Mouse (Mus musculus): ENCODE results near the gene Trim44. TPM values are rescaled to one million over a fixed set of nuclear protein-coding genes. Genes with fewer than 3 reads are reported as not detected.

Gene Trim44
- polyA plus RNA-seq, 1 experiment from 2014 or later, result 16.1 TPM

DNA sequence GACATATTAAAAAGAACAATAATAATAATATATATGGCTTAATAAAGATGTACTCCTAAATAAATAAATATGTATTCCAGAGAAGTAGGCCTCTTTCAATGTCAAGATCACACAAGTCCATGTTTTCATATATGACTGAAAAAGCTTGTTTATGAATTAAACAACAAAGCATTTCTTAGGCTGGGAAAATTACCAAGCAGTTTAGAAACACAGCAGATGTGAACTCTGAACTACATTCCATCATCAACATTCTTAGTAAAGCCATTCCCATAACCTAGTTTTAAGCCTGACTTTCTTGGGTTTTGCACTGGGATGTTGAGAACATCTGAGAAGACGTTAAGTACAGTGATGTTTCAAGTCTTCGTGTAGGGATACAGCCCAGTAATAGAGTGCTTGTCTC, 45.4 kb downstream of the Trim44 start:
- Histone ChIP-seq H3K9ac (ENCODE audit: low read length) (no peak overlapping the region), H3K4me1 (ENCODE audit: control insufficient read depth, insufficient read depth, low read length) (peaks cover 30% of the 10 kb centered on the region), H3K9me3 (replicated peaks; ENCODE audit: control insufficient read depth, low read length) (no peaks in the 10 kb centered on the region), H3K4me3 (ENCODE audit: low read length) (no peak overlapping the region), H3K27me3 (ENCODE audit: control insufficient read depth, insufficient read depth, low read length) (no peaks in the 10 kb centered on the region), H3K27ac (ENCODE audit: low read length) (no peak overlapping the region), H3K36me3 (ENCODE audit: control insufficient read depth, insufficient read depth) (peaks cover 2% of the 10 kb centered on the region), H3K4me2 (ENCODE audit: low read depth, low read length) (no peak overlapping the region)
- WGBS, result 69% methylated on average over 2 of the region's 2 CpGs
- no peak for ATAC-seq (replicated peaks; ENCODE audit: extremely low read depth, insufficient read depth, low FRiP score)

GRCm38 (mm10) chr2:102356879-102357695, 50.5 kb downstream of the Trim44 start:
- Histone ChIP-seq H3K4me1 (ENCODE audit: control insufficient read depth, insufficient read depth, low read length) (peaks cover 3% of the 10 kb centered on the region; the same call in 1 of the 2 replicates), H3K4me3 (ENCODE audit: low read length) (no peak overlapping the region), H3K9me3 (replicated peaks; ENCODE audit: control insufficient read depth, low read length) (no peaks in the 10 kb centered on the region), H3K27me3 (ENCODE audit: control insufficient read depth, insufficient read depth, low read length) (no peaks in the 10 kb centered on the region), H3K27ac (ENCODE audit: low read length) (no peak overlapping the region), H3K4me2 (ENCODE audit: low read depth, low read length) (no peak overlapping the region), H3K9ac (ENCODE audit: low read length) (no peak overlapping the region), H3K36me3 (ENCODE audit: control insufficient read depth, insufficient read depth) (peaks cover 14% of the 10 kb centered on the region)
- WGBS, result 87% methylated on average over 7 of the region's 7 CpGs
- ATAC-seq (replicated peaks; ENCODE audit: extremely low read depth, insufficient read depth, low FRiP score), result no peak

DNA sequence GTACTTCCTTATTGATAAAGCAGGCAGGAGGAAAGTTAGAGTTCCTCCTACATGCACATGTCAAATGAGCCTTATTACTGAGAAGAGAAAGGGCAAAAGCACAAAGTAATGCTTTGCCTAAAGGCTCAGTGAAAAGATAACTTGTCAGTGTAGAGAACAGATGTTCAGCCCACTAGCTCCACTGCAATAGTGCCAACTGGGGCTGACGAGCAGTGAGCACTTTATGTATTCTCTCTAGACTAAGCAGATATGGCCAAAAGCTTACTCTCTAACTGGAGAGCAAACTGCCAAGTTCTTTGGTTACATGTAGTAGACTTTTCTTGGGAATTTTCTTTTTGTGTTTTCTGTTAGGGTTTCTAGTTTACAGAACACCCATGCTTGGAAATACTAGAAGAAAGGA, 53.6 kb downstream of the Trim44 start:
- 46% methylated on average over 1 of the region's 1 CpGs for WGBS
- Histone ChIP-seq H3K9ac (ENCODE audit: low read length) (no peak overlapping the region), H3K4me3 (ENCODE audit: low read length) (no peak overlapping the region), H3K4me1 (ENCODE audit: control insufficient read depth, insufficient read depth, low read length) (peaks cover 3% of the 10 kb centered on the region; the same call in 1 of the 2 replicates), H3K27me3 (ENCODE audit: control insufficient read depth, insufficient read depth, low read length) (no peaks in the 10 kb centered on the region), H3K4me2 (ENCODE audit: low read depth, low read length) (no peak overlapping the region), H3K9me3 (replicated peaks; ENCODE audit: control insufficient read depth, low read length) (no peaks in the 10 kb centered on the region), H3K27ac (ENCODE audit: low read length) (no peak overlapping the region), H3K36me3 (ENCODE audit: control insufficient read depth, insufficient read depth) (peaks cover 14% of the 10 kb centered on the region)
- ATAC-seq (replicated peaks; ENCODE audit: extremely low read depth, insufficient read depth, low FRiP score), result no peak

DNA sequence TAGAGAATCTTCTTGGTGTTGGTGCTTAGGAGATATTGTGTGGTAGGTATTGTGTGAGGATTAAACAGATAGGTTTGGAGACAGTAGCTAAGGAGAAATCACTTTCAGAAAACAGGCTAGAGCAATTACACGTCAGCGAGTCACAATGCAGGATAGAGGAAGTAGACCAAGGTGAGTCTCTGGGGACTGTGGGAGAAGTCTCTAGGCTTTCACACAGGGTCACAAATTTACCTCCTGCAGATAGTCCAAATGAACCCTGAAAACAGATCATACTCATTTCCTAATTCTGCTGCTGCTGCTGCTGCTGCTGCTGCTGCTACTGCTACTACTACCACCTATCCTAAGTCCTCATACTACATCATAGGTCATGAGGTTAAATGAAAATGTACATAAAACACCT, 66.2 kb downstream of the Trim44 start:
- no peaks in the 10 kb centered on the region for H3K27me3 ChIP-seq (ENCODE audit: control insufficient read depth, insufficient read depth, low read length)
- H3K4me3 ChIP-seq (ENCODE audit: low read length), result no peak overlapping the region
- no peak for ATAC-seq (replicated peaks; ENCODE audit: extremely low read depth, insufficient read depth, low FRiP score)
- no peak overlapping the region for H3K4me2 ChIP-seq (ENCODE audit: low read depth, low read length)
- peaks cover 3% of the 10 kb centered on the region for H3K36me3 ChIP-seq (ENCODE audit: control insufficient read depth, insufficient read depth)
- H3K27ac ChIP-seq (ENCODE audit: low read length), result no peak overlapping the region
- no peaks in the 10 kb centered on the region for H3K4me1 ChIP-seq (ENCODE audit: control insufficient read depth, insufficient read depth, low read length)
- WGBS, result 95% methylated on average over 2 of the region's 2 CpGs
- H3K9me3 ChIP-seq (replicated peaks; ENCODE audit: control insufficient read depth, low read length), result no peaks in the 10 kb centered on the region
- H3K9ac ChIP-seq (ENCODE audit: low read length), result no peak overlapping the region

DNA sequence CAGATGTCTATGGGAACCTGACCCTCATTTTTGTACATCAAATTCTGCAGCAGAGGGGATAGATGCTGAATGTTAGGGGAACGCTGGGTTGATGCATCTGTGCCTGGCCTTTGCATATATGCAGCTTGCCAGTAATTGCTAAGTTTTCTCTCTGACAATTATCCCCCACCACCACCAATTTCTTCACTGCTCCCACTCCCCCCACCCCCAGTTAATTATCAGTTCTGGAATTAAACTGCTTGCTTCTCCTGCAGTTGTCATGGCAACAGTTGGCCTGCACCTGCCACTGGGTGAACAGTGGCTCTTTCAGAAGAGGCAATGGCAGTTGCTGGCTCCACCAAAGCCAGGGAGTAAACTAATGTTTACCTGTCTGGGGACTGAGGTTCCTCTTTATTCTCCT, 70.8 kb downstream of the Trim44 start:
- no peak overlapping the region for H3K4me2 ChIP-seq (ENCODE audit: low read depth, low read length)
- H3K4me3 ChIP-seq (ENCODE audit: low read length), result no peak overlapping the region
- H3K9ac ChIP-seq (ENCODE audit: low read length), result no peak overlapping the region
- peaks cover 6% of the 10 kb centered on the region; the same call in 1 of the 2 replicates for H3K4me1 ChIP-seq (ENCODE audit: control insufficient read depth, insufficient read depth, low read length)
- H3K36me3 ChIP-seq (ENCODE audit: control insufficient read depth, insufficient read depth), result no peaks in the 10 kb centered on the region
- no peak for ATAC-seq (replicated peaks; ENCODE audit: extremely low read depth, insufficient read depth, low FRiP score)
- no peaks in the 10 kb centered on the region for H3K27me3 ChIP-seq (ENCODE audit: control insufficient read depth, insufficient read depth, low read length)
- H3K9me3 ChIP-seq (replicated peaks; ENCODE audit: control insufficient read depth, low read length), result no peaks in the 10 kb centered on the region
- WGBS, result 100% methylated on average over 1 of the region's 1 CpGs
- no peak overlapping the region for H3K27ac ChIP-seq (ENCODE audit: low read length)

GRCm38 (mm10) chr2:102331932-102332331, 75.7 kb downstream of the Trim44 start:
- Histone ChIP-seq H3K27ac (ENCODE audit: low read length) (no peak overlapping the region), H3K4me3 (ENCODE audit: low read length) (no peak overlapping the region), H3K9ac (ENCODE audit: low read length) (no peak overlapping the region), H3K4me1 (ENCODE audit: control insufficient read depth, insufficient read depth, low read length) (peaks cover 6% of the 10 kb centered on the region; the same call in 1 of the 2 replicates), H3K4me2 (ENCODE audit: low read depth, low read length) (no peak overlapping the region), H3K36me3 (ENCODE audit: control insufficient read depth, insufficient read depth) (no peaks in the 10 kb centered on the region), H3K27me3 (ENCODE audit: control insufficient read depth, insufficient read depth, low read length) (no peaks in the 10 kb centered on the region), H3K9me3 (replicated peaks; ENCODE audit: control insufficient read depth, low read length) (no peaks in the 10 kb centered on the region)
- no peak for ATAC-seq (replicated peaks; ENCODE audit: extremely low read depth, insufficient read depth, low FRiP score)
- 46% methylated on average over 2 of the region's 2 CpGs for WGBS

DNA sequence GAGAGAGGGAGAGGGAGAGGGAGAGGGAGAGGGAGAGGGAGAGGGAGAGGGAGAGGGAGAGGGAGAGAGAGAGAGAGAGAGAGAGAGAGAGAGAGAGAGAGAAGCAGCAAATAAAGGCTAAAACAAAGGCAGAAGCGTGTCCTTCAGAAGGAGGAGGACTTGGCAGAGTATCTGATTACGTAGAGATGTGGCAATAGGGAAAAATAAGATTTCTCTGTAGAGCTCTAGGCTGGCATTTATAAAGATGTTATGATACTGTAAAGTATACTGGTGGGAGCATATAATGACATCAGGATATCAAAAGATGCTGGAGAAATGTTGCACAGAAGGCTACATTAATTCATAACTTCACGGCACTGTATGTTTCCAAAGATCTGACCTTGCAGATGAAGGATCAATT, 76.5 kb downstream of the Trim44 start:
- Histone ChIP-seq H3K36me3 (ENCODE audit: control insufficient read depth, insufficient read depth) (no peaks in the 10 kb centered on the region), H3K27me3 (ENCODE audit: control insufficient read depth, insufficient read depth, low read length) (no peaks in the 10 kb centered on the region), H3K4me2 (ENCODE audit: low read depth, low read length) (no peak overlapping the region), H3K4me1 (ENCODE audit: control insufficient read depth, insufficient read depth, low read length) (peaks cover 6% of the 10 kb centered on the region; the same call in 1 of the 2 replicates), H3K9ac (ENCODE audit: low read length) (no peak overlapping the region), H3K9me3 (replicated peaks; ENCODE audit: control insufficient read depth, low read length) (no peaks in the 10 kb centered on the region), H3K4me3 (ENCODE audit: low read length) (no peak overlapping the region), H3K27ac (ENCODE audit: low read length) (no peak overlapping the region)
- 84% methylated on average over 3 of the region's 3 CpGs for WGBS
- no peak for ATAC-seq (replicated peaks; ENCODE audit: extremely low read depth, insufficient read depth, low FRiP score)

DNA sequence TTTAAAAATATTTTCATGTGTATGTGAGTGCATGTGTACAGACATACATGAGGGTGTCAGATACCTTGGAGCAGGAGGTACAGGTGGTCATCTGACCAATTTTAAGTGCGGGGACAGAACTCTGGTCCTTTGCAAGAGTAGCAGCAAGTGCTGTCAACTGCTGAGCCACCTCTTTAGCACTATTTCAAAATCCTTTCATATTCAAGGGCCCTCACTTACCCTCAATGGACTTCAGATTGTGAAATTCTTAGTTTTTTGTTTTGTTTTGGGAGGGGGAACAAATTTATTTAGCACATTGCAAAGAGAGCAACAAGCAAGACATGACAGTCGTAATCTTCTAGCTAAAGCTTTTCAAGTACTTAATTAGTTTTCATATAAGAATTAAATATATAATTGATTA, 81.7 kb downstream of the Trim44 start:
- peaks cover 2% of the 10 kb centered on the region; the same call in 1 of the 2 replicates for H3K4me1 ChIP-seq (ENCODE audit: control insufficient read depth, insufficient read depth, low read length)
- H3K36me3 ChIP-seq (ENCODE audit: control insufficient read depth, insufficient read depth), result no peaks in the 10 kb centered on the region
- no peak overlapping the region for H3K4me3 ChIP-seq (ENCODE audit: low read length)
- H3K4me2 ChIP-seq (ENCODE audit: low read depth, low read length), result no peak overlapping the region
- 86% methylated on average over 2 of the region's 2 CpGs for WGBS
- H3K27me3 ChIP-seq (ENCODE audit: control insufficient read depth, insufficient read depth, low read length), result no peaks in the 10 kb centered on the region
- H3K9ac ChIP-seq (ENCODE audit: low read length), result no peak overlapping the region
- no peak for ATAC-seq (replicated peaks; ENCODE audit: extremely low read depth, insufficient read depth, low FRiP score)
- no peak overlapping the region for H3K27ac ChIP-seq (ENCODE audit: low read length)
- no peaks in the 10 kb centered on the region for H3K9me3 ChIP-seq (replicated peaks; ENCODE audit: control insufficient read depth, low read length)

DNA sequence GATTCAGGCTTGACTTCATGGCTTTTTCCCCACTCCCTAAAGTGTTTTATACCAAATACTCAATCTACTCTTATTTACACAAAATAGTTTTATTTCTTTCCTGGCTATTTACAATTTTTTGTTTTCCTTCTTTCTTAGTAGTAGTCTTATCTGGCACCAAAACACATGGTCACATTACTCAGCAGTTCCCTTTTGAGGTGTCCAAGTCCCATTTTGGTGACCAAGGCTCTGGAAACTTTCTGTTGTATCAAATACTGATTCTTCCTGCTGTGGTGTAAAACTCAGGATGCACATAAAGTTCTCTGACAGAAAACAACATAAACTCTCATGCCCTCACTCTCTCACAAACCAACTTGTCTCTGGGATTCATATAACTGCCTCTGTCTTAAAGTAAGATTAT, 83.3 kb downstream of the Trim44 start:
- ATAC-seq (replicated peaks; ENCODE audit: extremely low read depth, insufficient read depth, low FRiP score), result no peak
- H3K27me3 ChIP-seq (ENCODE audit: control insufficient read depth, insufficient read depth, low read length), result no peaks in the 10 kb centered on the region
- H3K36me3 ChIP-seq (ENCODE audit: control insufficient read depth, insufficient read depth), result no peaks in the 10 kb centered on the region
- H3K9ac ChIP-seq (ENCODE audit: low read length), result no peak overlapping the region
- H3K4me1 ChIP-seq (ENCODE audit: control insufficient read depth, insufficient read depth, low read length), result peaks cover 4% of the 10 kb centered on the region; the same call in 1 of the 2 replicates
- no peak overlapping the region for H3K4me3 ChIP-seq (ENCODE audit: low read length)
- H3K9me3 ChIP-seq (replicated peaks; ENCODE audit: control insufficient read depth, low read length), result no peaks in the 10 kb centered on the region
- H3K27ac ChIP-seq (ENCODE audit: low read length), result no peak overlapping the region
- H3K4me2 ChIP-seq (ENCODE audit: low read depth, low read length), result no peak overlapping the region

All from heart, embryonic 16.5 days (tissue).